Mouse (Mus musculus) Patski (cell line): ENCODE data around the gene Mrps17. TPM values are rescaled to one million over a fixed set of nuclear protein-coding genes. Genes with fewer than 3 reads are reported as not detected.

Experiments used
- ATAC-seq: fragments of 100-300 bp; one replicate; pipeline ENCODE4 v1.8.0; 2021
- CTCF ChIA-PET: fragments of 350-600 bp; sonication (Branson Sonifier 250); formaldehyde crosslinking; loops from one replicate; lab custom pipeline; 2022; ENCODE audit warnings: inconsistent platforms; lab: Charles Lee
- POLR2A ChIA-PET: fragments of 350-600 bp; sonication (Branson Sonifier 250); formaldehyde crosslinking; loops from one replicate; lab custom pipeline; 2022; ENCODE audit warnings: antibody characterized with exemption, inconsistent platforms; lab: Charles Lee
- DNase-seq: peaks from one replicate; pipeline ENCODE4 v3.0.0-alpha.2; 2011; ENCODE audit warnings: low read depth, low spot score
- H3K27me3 ChIP-seq: fragments of 371-371 bp; one replicate; pipeline ENCODE4 v1.5.1; 2021
- CTCF ChIP-seq: fragments of 100-300 bp; IDR thresholded peaks from one replicate; pipeline ENCODE4 v1.5.1; 2021
- in situ Hi-C: fragments of 300-500 bp; cut with MboI; formaldehyde crosslinking; loops from 3 replicates; pipeline ENCODE4 v1.11.1; 2018; ENCODE audit warnings: low pct_unique_long_range_greater_than_20kb, mixed read lengths
- polyA plus RNA-seq: library from polyadenylated mRNA; unstranded; gene quantifications from one replicate; pipeline ENCODE4 v1.2.3, GENCODE M21; 2021

Mrps17 gene
- polyA plus RNA-seq, 1 experiment from 2014 or later, result 76.7 TPM

DNA sequence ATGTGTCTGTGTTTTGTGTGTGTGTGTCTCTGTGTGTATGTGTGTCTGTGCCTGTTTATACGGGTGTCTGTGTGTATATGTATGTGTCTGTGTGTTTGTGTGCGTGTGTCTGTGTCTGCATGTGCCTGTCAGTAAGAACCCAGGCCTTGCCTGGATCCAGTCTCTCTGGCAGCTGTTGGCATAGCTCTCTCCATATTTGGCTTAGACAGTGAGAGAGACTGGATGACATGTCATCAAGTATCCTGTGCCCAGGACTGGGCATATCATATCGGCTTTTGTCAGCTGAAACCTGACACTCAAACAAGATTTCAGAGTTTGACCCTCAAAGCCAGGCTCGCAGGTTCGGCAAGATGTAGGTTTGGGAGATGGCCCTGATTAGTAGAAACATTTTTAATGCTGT is 15.7 kb downstream of the Mrps17 start:
- no peak for TF ChIP-seq CTCF
- no peak for ATAC-seq
- DNase-seq, result no peak
- no peaks in the 10 kb centered on the region for H3K27me3 ChIP-seq
- in situ Hi-C loops, result no loop called here
- ChIA-PET POLR2A (interaction anchor here (0.8 kb wide), 1 partner anchor 8 kb away, joined by 3 read pairs; no protein-coding TSS in a partner anchor), CTCF (no interaction called here)

DNA sequence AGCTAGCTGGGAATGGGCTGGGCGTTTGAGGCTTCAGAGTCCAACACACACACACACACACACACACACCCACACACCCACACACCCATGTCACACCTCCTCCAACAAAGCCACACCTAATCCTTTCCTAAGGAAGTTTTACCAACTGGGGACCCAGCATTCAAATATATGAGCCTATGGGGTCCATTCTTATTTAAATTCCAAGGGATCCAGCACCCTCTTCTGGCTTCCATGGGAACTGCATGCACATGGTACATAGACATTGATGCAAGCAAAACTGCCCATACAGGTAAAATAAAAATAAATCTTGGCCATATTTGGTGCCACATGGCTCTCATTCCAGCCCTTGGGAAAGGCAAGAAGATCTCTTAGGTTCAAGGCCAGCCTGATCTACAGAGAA is 25.7 kb downstream of the Mrps17 start:
- CTCF ChIA-PET, result interaction anchor here (1.4 to 2.5 kb wide), 3 partner anchors 17 to 130 kb away, joined by 3 to 11 read pairs (median 5); partner anchors contain the start of gene Nipsnap2
- DNase-seq, result no peak

DNA sequence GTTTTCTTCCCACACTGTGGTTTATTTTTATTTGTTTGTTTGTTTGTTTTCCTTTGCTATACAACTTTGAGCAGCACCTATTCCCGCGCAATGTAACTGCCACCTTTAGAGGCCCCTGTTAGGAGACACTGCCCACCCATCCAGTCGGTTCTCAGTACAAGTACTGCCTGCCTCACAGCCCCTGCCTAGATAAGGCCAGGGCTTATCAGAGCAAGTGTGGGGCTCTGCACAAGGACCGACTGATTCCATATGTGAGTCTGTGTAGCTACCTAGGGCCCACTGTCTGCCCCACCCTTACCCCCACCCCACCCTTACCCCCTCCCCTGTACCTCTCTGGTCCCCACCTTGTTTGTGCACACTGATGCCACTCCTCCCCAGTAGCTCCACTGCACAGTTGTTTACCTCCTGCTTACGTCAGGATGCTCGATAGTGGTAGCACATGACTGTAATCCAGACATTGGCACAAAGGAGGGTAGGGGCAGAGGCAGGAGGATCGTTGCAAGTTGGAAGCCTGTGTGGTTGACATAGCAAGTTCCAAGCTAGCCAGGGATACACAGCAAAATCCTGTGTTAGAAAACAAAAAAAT is 27.7 kb downstream of the Mrps17 start:
- DNase-seq (no peak), ATAC-seq (no peak)
- TF ChIP-seq CTCF, result no peak
- ChIA-PET POLR2A (interaction anchor here (0.6 kb wide), 1 partner anchor 260 kb away, joined by 3 read pairs; no protein-coding TSS in a partner anchor), CTCF (interaction anchor here (1.2 to 1.6 kb wide), 2 partner anchors 13 to 19 kb away, joined by 3 to 8 read pairs; no protein-coding TSS in a partner anchor)
- no peaks in the 10 kb centered on the region for H3K27me3 ChIP-seq
- in situ Hi-C loops, result no loop called here

More for the DNA sequence above, 25.7 kb downstream of the Mrps17 start:
- H3K27me3 ChIP-seq, result no peaks in the 10 kb centered on the region
- in situ Hi-C loops, result no loop called here
- ATAC-seq, result no peak
- TF ChIP-seq CTCF, result peak; percentile 73
- POLR2A ChIA-PET, result interaction anchor here (0.6 to 1.3 kb wide), 2 partner anchors 15 to 37 kb away, joined by 3 to 5 read pairs; no protein-coding TSS in a partner anchor

DNA sequence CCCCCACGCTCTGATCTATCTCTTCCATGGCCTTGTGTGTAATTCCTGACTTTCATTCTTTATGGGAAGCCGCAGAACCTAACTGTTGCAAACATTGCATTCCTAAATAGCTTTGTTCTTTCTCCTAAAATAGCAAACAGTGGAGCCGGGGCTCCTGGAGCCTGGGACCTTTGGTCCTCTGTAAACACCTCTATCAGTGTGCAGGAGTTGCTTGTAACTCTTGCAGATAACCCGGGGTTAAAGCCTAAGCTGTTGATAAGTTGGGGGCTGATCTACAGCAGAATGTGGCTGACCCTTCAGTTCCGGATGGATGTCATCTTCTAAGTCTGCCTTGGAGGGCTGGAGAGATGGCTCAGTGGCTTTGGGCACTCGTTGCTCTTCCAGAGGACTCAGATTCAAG is 28.8 kb downstream of the Mrps17 start:
- POLR2A ChIA-PET, result no interaction called here
- CTCF ChIA-PET, result interaction anchor here (1.6 to 1.7 kb wide), 2 partner anchors 12 to 19 kb away, joined by 8 read pairs; partner anchors contain the start of gene Nipsnap2
- DNase-seq (no peak), ATAC-seq (no peak)
- in situ Hi-C loops, result no loop called here
- no peak for TF ChIP-seq CTCF
- no peaks in the 10 kb centered on the region for H3K27me3 ChIP-seq

DNA sequence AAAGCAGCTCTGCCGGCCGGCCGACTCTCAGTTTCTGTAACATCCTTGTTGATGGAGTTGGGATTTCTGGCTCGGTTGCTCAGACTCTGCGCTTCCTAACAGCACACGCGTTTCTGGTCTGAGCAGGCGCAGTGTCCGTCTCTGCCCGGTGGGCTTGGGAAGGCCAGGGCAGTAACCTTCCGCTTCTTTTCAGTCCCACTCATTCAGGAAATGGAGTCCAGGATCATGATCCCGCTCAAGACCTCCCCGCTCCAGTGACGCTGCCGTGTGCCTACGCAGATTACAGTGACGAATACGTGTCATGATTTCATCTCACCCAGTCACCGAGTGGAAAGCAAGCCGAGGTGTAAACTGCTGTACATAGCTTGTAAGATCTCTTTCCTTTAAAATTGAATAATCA is 41.6 kb downstream of the Mrps17 start:
- CTCF ChIA-PET, result interaction anchor here (0.7 to 3.2 kb wide), 4 partner anchors 8 to 242 kb away, joined by 3 to 8 read pairs (median 6); no protein-coding TSS in a partner anchor

DNA sequence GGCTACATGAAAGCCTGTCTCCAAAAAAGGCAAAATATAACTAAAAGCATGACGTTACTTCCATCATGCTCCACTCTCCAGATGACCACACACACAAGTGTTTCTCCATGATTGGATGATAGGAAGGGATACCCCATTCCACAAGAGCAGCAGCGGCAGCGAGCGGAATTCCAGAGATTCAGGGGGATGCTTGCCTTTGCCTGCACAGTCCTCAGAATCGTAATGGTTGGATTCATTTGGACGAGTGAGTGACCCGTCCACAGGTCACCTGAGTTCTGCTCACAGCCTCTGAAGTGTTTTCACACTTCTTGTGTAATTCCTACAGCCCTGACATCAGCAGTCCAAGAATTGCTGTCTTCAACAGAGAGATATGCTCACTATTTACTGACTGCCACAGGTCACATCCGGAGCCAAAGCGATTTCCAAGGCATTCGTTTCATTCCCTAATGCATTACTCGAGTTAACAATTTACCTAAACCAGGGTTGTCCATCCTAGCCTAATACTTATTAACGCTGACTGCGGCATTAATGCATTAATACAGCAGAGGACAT is 44.7 kb downstream of the Mrps17 start:
- POLR2A ChIA-PET, result interaction anchor here (0.9 to 1.1 kb wide), 2 partner anchors 10 to 18 kb away, joined by 3 to 4 read pairs; no protein-coding TSS in a partner anchor
- in situ Hi-C loops, result no loop called here

More for the DNA sequence above, 41.6 kb downstream of the Mrps17 start:
- no peak for TF ChIP-seq CTCF
- POLR2A ChIA-PET, result no interaction called here
- ATAC-seq (no peak), DNase-seq (no peak)
- in situ Hi-C loops, result no loop called here
- no peaks in the 10 kb centered on the region for H3K27me3 ChIP-seq

DNA sequence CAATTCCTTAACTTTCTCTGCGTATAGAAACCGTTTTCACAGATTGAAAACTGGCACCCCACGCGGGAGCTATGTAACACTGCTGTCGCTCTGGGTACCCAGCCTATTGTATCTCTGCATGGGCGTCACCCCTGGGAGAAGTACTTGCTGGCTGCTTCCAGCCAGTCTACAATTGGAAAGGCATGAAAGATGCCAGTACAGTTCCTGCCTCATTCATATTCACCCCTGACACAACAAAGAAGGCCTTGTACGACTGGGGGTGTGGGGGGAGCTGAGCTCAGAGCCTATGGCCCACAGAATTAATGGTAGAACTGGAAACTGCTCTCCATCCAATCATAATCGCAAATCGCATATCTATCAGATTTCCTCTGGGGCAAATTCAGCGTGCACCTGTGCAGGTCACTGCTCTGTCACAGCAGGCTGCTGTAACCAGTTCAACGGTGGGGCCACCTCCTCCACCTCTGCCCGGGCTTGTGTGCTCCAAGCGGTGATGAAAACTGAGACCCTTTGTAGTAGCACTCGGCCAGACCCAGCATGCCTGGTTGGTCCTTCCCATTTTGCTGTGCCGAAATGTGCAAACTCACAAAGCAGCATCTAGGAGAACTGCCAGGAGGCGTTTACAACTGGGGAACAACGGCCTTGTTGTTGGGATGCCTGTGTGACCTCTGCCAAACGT is 46.7 kb downstream of the Mrps17 start:
- in situ Hi-C loops, result no loop called here
- ChIA-PET POLR2A (interaction anchor here (0.6 kb wide), 1 partner anchor 123 kb away, joined by 3 read pairs; no protein-coding TSS in a partner anchor), CTCF (no interaction called here)
- DNase-seq, result no peak
- no peak for ATAC-seq
- H3K27me3 ChIP-seq, result no peaks in the 10 kb centered on the region
- TF ChIP-seq CTCF, result no peak

More for the DNA sequence above, 44.7 kb downstream of the Mrps17 start:
- peak; percentile 94 for ATAC-seq
- peak; percentile 48 for DNase-seq
- CTCF ChIA-PET, result no interaction called here
- H3K27me3 ChIP-seq, result no peaks in the 10 kb centered on the region
- no peak for TF ChIP-seq CTCF

DNA sequence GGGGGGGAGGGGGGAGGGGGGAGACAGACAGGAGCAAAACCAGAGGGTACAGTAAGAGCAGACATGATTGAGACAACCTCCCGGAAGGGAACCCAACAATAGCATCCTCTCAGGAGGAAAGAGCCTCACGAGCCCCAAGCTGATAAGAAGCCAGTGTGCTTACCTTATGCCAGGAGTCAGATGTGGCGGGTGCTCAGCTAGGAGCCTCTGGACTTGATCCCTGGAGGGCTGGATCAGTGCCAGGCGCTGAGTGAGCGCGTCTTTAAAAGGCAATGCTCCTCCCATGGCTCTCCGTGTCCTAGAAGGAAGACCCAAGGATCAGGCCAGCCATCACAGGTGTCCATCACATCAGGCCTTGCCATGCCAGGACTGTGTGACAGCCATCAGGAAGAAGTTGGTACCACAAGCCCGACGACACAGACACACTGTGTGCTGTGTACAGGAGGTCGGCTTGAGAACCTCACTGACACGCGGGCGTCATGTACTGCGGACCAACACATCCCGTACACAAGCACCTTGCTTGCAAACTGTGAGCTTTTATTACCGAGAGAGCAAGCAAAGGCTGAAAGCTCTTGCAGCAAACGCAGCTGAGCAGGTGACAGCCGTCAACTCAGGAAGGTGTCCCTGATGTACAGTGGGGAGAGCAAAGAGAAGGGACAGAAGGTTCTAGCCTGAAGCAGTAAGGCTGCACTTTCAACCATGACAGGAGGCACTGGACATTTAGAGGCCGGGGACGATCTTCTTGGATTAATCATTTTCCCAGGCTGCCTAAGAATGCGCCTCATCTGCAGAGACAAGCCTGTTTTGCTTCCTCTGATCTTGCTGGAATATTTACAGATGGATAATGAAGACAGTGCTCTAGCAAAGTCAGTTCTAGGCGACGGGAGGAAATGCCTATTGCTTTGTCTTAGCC is 55.4 kb downstream of the Mrps17 start:
- POLR2A ChIA-PET, result interaction anchor here (0.5 to 1.6 kb wide), 5 partner anchors 10 to 164 kb away, joined by 3 to 6 read pairs (median 4); partner anchors contain the start of gene Chchd2
- DNase-seq (no peak), ATAC-seq (no peak)
- CTCF ChIA-PET, result interaction anchor here (1.0 to 1.8 kb wide), 4 partner anchors 9 to 46 kb away, joined by 3 to 6 read pairs (median 5); partner anchors contain the start of gene Nipsnap2
- in situ Hi-C loops, result no loop called here
- no peak for TF ChIP-seq CTCF
- H3K27me3 ChIP-seq, result no peaks in the 10 kb centered on the region

Other genes with a start within 250 kb of the Mrps17 start
- 71.8 TPM for gene Sfswap, start 214.3 kb upstream of the Mrps17 start, polyA plus RNA-seq
- gene Mmp17, start 131.3 kb upstream of the Mrps17 start, polyA plus RNA-seq, result 0.81 TPM
- 5.5 TPM for gene Zfp11, start 45.4 kb upstream of the Mrps17 start, polyA plus RNA-seq
- 0.09 TPM for gene Sept14, start 7.0 kb upstream of the Mrps17 start, polyA plus RNA-seq
- 244 TPM for gene Nipsnap2, start 9.6 kb downstream of the Mrps17 start, polyA plus RNA-seq
- gene Psph, start 72.0 kb downstream of the Mrps17 start, polyA plus RNA-seq, result 153 TPM
- gene Sumf2, start 131.5 kb downstream of the Mrps17 start, polyA plus RNA-seq, result 112 TPM
- 686 TPM for gene Chchd2, start 172.0 kb downstream of the Mrps17 start, polyA plus RNA-seq
- 4.0 TPM for gene Zbed5, start 180.2 kb downstream of the Mrps17 start, polyA plus RNA-seq
- 4.4 TPM for gene Phkg1, start 183.1 kb downstream of the Mrps17 start, polyA plus RNA-seq
- gene Nupr1l, start 193.0 kb downstream of the Mrps17 start, polyA plus RNA-seq, result 5.8 TPM
- 32.3 TPM for gene Vkorc1l1, start 226.5 kb downstream of the Mrps17 start, polyA plus RNA-seq